Mouse (Mus musculus) ES-Bruce4 (cell line): ENCODE results near the gene S1pr4. TPM values are rescaled to one million over a fixed set of nuclear protein-coding genes. Genes with fewer than 3 reads are reported as not detected.

Source experiments
- H3K27ac ChIP-seq: 2 replicates; pipeline ENCODE4 v1.5.1; 2012; ENCODE audit warnings: low read length, inconsistent platforms; ENCODE audit not compliant: insufficient read depth
- H3K27me3 ChIP-seq: 2 replicates; pipeline ENCODE4 v1.6.1; 2012; ENCODE audit warnings: mild to moderate bottlenecking, low read length, inconsistent platforms; ENCODE audit not compliant: control insufficient read depth, poor library complexity, insufficient read depth, severe bottlenecking
- H3K36me3 ChIP-seq: 2 replicates; pipeline ENCODE4 v1.6.1; 2012; ENCODE audit warnings: inconsistent platforms, mild to moderate bottlenecking, low read length, moderate library complexity; ENCODE audit not compliant: control insufficient read depth, poor library complexity, insufficient read depth, severe bottlenecking
- H3K4me1 ChIP-seq: one replicate; pipeline ENCODE4 v1.8.1; 2011; ENCODE audit warnings: low read length; ENCODE audit not compliant: control insufficient read depth, insufficient read depth
- H3K4me3 ChIP-seq: 2 replicates; pipeline ENCODE4 v1.5.1; 2011; ENCODE audit warnings: low read depth, mild to moderate bottlenecking, low read length
- H3K9ac ChIP-seq: 2 replicates; pipeline ENCODE4 v1.6.1; 2012; ENCODE audit warnings: low read depth, mild to moderate bottlenecking, inconsistent platforms; ENCODE audit not compliant: poor library complexity, severe bottlenecking
- H3K9me3 ChIP-seq: replicated peaks from 2 replicates; pipeline ENCODE4 v1.6.1; 2012; ENCODE audit warnings: mild to moderate bottlenecking, low read length, inconsistent platforms; ENCODE audit not compliant: control insufficient read depth, poor library complexity, insufficient read depth, severe bottlenecking
- CTCF ChIP-seq: IDR thresholded peaks from one replicate; pipeline ENCODE4 v1.8.1; 2011; ENCODE audit warnings: low read depth, low read length
- EP300 ChIP-seq: IDR thresholded peaks from 2 replicates; pipeline ENCODE4 v1.6.1; 2011; ENCODE audit warnings: low read depth, low read length; ENCODE audit not compliant: insufficient read depth
- POLR2A ChIP-seq: IDR thresholded peaks from one replicate; pipeline ENCODE4 v1.8.1; 2011; ENCODE audit warnings: low read length; ENCODE audit not compliant: insufficient read depth
- polyA plus RNA-seq: library from polyadenylated mRNA; stranded (reverse); fragments of >200 nt; gene quantifications from 2 replicates; pipeline ENCODE4 v1.2.4, GENCODE M21; 2011; ENCODE audit warnings: low read depth; ENCODE audit not compliant: missing spikeins, insufficient read depth, insufficient read length

S1pr4 gene
- polyA plus RNA-seq, 1 experiment = 0.49 TPM

DNA sequence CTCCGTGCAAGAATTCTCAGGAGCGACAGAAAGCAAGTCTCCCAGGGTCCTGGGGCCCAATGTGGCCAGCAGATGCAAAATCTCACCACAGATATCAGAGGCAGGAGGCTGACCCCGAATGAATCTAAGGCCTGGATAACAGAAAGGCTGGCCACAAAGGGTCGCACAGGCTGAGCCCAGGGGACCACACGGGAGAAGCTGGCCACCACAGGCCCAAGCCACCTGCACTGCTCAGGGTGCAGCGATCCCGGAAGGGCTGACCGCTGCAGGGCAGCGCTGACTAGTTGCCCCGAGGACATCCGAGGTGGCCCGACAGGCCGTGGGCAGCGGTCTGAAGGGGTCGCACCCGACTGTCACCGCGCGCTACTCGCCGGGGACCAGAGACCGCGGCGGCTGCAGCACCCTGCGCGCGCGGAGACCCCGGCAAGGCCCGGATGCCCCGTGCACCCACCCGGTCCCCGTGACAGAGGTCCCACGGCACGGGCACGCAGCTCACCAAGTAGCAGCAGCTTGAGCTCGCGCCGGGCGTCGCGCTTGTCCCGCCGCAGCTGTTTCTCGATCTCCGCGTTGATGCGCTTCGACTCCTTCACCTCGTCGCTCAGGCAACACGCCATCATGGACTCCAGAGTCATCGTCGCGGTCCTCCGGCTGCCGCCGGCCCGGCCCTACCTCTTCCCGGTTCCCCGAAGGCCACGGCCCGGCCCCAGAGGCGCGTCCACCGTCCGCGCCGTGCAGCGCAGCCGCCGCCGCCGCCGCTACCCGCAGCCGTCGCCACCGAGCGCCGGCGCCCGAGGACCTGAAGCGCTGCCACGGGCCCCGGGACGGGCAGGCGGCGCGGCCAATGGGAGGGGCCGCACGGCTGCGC lies 44.6 kb upstream of the S1pr4 start:
- no peak overlapping the region for H3K27ac ChIP-seq

DNA sequence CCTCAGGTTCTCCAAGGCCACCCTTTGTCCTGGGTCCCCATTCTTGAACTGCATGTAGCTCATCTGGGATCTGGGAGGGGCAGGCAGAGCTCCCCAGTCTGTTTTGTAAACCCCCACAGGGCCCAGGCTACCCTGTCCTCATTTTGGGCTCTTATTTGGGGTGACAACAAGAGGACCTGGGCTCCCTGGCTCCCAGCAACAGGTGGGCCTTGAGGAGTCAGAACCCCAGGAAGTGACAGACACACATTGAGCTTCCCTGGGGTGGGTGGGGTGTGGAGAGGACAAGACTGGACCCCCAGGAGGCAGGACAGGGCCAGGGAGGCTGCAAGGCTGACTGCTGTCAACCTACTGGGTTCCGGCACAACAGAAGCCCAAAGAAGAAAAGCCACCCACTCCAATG lies 43.7 kb upstream of the S1pr4 start:
- H3K4me1 ChIP-seq = peaks cover 6% of the 10 kb centered on the region
- H3K4me3 ChIP-seq = 0 out of 2 replicates have a peak overlapping the region, but pooled peaks have one; percentile 6
- peak overlapping the region; percentile 83 for H3K9ac ChIP-seq
- no peak overlapping the region for H3K27ac ChIP-seq
- TF ChIP-seq EP300 = no peak
- no peak for TF ChIP-seq POLR2A
- TF ChIP-seq CTCF = no peak
- no peaks in the 10 kb centered on the region for H3K36me3 ChIP-seq
- no peaks in the 10 kb centered on the region for H3K9me3 ChIP-seq
- H3K27me3 ChIP-seq = no peaks in the 10 kb centered on the region

More for the DNA sequence above, 44.6 kb upstream of the S1pr4 start:
- Histone ChIP-seq H3K9me3 (no peaks in the 10 kb centered on the region), H3K27me3 (no peaks in the 10 kb centered on the region), H3K9ac (peak overlapping the region; percentile 83), H3K36me3 (no peaks in the 10 kb centered on the region), H3K4me3 (peak overlapping the region; percentile 85), H3K4me1 (peaks cover 6% of the 10 kb centered on the region)
- TF ChIP-seq EP300 = no peak
- no peak for TF ChIP-seq POLR2A
- no peak for TF ChIP-seq CTCF

DNA sequence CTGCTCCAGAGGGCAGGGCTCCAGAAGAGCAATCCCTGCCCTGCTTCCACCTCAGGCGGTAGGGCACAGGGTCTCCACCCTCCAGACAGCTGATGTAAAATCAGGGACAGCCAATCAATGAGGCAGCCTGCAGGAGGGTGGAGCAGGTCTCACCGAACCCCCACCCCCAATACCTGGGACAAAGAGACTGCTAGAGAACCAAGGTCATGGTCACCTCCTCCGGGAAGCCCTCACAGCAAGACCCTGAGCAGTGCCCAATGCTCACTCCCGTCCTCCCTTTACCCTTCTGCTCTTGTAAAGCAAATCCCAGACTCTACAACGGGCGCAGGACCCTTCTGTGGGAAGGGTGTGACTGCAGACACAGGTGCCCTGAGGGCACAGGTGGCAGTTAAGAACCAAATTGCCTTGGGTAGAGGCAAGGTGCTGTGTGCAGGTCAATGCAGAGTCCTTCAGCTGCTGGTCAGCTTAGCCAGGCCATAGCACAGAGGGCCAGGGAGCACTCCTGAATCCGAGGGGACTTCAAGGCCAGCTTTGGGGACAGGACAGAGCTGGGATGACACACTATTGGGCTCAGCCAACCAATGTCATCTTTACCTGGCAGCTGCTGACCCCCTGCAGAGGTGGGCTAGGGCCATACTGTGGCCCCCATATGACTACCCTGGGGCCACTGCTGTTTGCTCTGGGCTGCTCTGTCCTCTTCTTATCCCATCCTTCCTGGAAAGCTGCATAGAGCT lies 43.0 kb upstream of the S1pr4 start:
- no peaks in the 10 kb centered on the region for H3K27me3 ChIP-seq
- TF ChIP-seq EP300 (no peak; the same call in 1 of the 2 replicates), CTCF (no peak), POLR2A (no peak)
- H3K9me3 ChIP-seq = no peaks in the 10 kb centered on the region
- peak overlapping the region; percentile 21 for H3K4me3 ChIP-seq
- H3K4me1 ChIP-seq = peaks cover 6% of the 10 kb centered on the region
- no peak overlapping the region for H3K27ac ChIP-seq
- no peaks in the 10 kb centered on the region for H3K36me3 ChIP-seq
- H3K9ac ChIP-seq = no peak overlapping the region

DNA sequence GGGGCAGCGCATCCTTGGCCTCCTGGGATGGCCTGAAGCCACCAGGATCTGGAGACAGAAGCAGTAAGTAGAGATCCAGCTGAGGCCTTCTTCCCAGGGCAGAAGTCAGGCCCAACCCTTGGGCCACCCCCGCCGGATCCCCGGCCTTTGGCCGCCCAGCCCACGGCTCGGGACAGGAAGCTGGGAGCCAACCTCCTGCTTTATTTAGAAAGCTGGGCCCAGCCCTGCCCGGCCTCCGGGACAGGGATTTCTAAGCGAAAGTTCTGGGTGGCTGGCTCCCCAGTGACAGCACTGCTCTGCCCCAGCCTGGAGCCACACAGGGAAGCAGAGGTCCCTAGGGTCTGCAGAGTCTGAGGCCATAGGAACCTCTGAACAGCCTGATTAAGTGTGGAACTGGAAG lies 41.9 kb upstream of the S1pr4 start:
- Histone ChIP-seq H3K27ac (no peak overlapping the region; the same call in 1 of the 2 replicates), H3K4me3 (no peak overlapping the region), H3K27me3 (no peaks in the 10 kb centered on the region), H3K9me3 (no peaks in the 10 kb centered on the region), H3K4me1 (peaks cover 6% of the 10 kb centered on the region), H3K36me3 (no peaks in the 10 kb centered on the region), H3K9ac (peak overlapping the region; percentile 19; the same call in 1 of the 2 replicates)
- no peak for TF ChIP-seq POLR2A

DNA sequence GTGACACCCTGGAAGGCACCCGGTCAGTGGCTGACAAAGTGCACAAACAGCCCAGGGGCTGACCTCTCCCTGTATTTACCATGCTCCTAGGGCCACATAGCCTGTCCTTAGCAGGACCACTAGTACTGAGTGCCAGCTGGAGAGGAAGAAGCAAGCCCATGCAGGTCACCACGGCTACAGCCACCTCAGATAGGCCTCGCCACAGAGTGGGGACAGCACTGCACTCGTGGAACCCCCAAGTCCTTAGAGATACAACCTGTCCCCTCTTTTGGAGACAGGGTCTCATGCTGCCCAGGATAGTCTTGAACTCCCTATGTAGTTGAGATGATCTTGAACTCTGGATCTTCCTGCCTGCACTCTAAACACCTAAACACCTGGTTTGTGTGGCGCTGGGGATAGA lies 41.4 kb upstream of the S1pr4 start:
- no peaks in the 10 kb centered on the region for H3K36me3 ChIP-seq
- peak overlapping the region; percentile 19; the same call in 1 of the 2 replicates for H3K9ac ChIP-seq
- H3K4me1 ChIP-seq = peaks cover 6% of the 10 kb centered on the region
- no peaks in the 10 kb centered on the region for H3K27me3 ChIP-seq
- no peak overlapping the region for H3K27ac ChIP-seq
- no peak overlapping the region for H3K4me3 ChIP-seq
- no peak for TF ChIP-seq POLR2A
- TF ChIP-seq CTCF = no peak
- no peak for TF ChIP-seq EP300
- no peaks in the 10 kb centered on the region for H3K9me3 ChIP-seq
